ENCODE assay signal across 24 mouse cellular contexts in genomic region chr7:75276739-75277138, GRCm38 (mm10). TPM values are rescaled to one million over a fixed set of nuclear protein-coding genes. Genes with fewer than 3 reads are reported as not detected.
DNase-seq lines count a peak whose midpoint lies in the region; TF ChIP-seq lines count a peak whose summit lies in the region.
"Had no signal": no experiment of that assay in that cellular context is flagged by ENCODE, and none has a peak within 500 bp of the region (broad histone marks: within the 10 kb centered on the region; RNA-seq: fewer than 3 reads in every experiment).

No protein-coding gene starts in this region.

- peak; percentile 58 for DNase-seq in cerebellum, adult 11-12 months
- no peak for DNase-seq in cerebellum, adult 8-10 months
- DNase-seq in cerebellum, postnatal 25 days = peak; percentile 51 to 60
- no peak for DNase-seq in cerebellum, postnatal 36 days
- no peak for DNase-seq in layer of hippocampus, adult 2 months (ENCODE audit: low spot score in 2 of 2)
- no peak for DNase-seq in layer of hippocampus, adult 9-11 months
- DNase-seq in left cerebral cortex, postnatal 4 days = peak; percentile 32
- no peak for DNase-seq in left cerebral cortex, adult 9 months (ENCODE audit: low spot score in 2 of 2)
- DNase-seq: adrenal gland, adult 8-10 months; adrenal gland, postnatal 25 days; cerebellum, adult 11 months; cerebellum, postnatal 14 days; gastrocnemius, postnatal 25 days; heart, postnatal 10 days; heart, postnatal 36 days; kidney, adult 11 months had no signal

- peak overlapping the region; percentile 14; the same call in 1 of the 2 replicates for H3K27ac ChIP-seq in layer of hippocampus, adult 2 months
- H3K27ac ChIP-seq: forebrain, embryonic 10.5 days; forebrain, embryonic 13.5 days; heart, embryonic 15.5 days; hindbrain, embryonic 10.5 days; hindbrain, embryonic 13.5 days; intestine, embryonic 15.5 days had no signal

- intact Hi-C loops in left cerebral cortex, postnatal 4 days (cut with DNase I) = no loop called here

- no peak overlapping the region for H3K4me3 ChIP-seq in layer of hippocampus, adult 2 months
- H3K4me3 ChIP-seq: forebrain, embryonic 10.5 days; forebrain, embryonic 13.5 days; heart, embryonic 12.5 days; heart, embryonic 15.5 days; hindbrain, embryonic 10.5 days; hindbrain, embryonic 13.5 days; intestine, embryonic 15.5 days had no signal

- no peak for TF ChIP-seq CTCF in layer of hippocampus, adult 2 months (conservative IDR thresholded peaks at IDR 0.05)

RNA-seq across cellular contexts. Expression of gene Sv2b, which starts 32.3 kb away (rescaled TPM):
- 100 to 1,000 TPM; 289 to 309 TPM for total RNA-seq in layer of hippocampus, adult 2 months (2021)
- 10 to 100 TPM; 80.7 to 87.9 TPM for total RNA-seq in left cerebral cortex, postnatal 4 days (2021)
- total RNA-seq: granulocyte monocyte progenitor cell, adult 5-6 weeks had no signal

Comparison
In these comparisons a context has a peak if more than half of its experiments do, and no peak if none do; other contexts are left out.
1. DNase-seq: peak in cerebellum, adult 11-12 months (single experiment), cerebellum, postnatal 25 days (2 of 2) and left cerebral cortex, postnatal 4 days (single experiment); none in cerebellum, adult 8-10 months (single experiment), cerebellum, postnatal 36 days (0 of 2), layer of hippocampus, adult 2 months (0 of 2), layer of hippocampus, adult 9-11 months (single experiment) and left cerebral cortex, adult 9 months (0 of 2).